Mouse (Mus musculus) liver, postnatal 0 days (tissue): ENCODE data around the gene Mgat5.

Experiments
- CTCF ChIP-seq: sonication (generic); IDR thresholded peaks from 2 replicates; pipeline ENCODE4 v1.5.1; 2016; ENCODE audit warnings: antibody characterized with exemption, low read depth
- EP300 ChIP-seq: IDR thresholded peaks from 2 replicates; pipeline ENCODE4 v1.6.1; 2016; ENCODE audit warnings: antibody characterized with exemption, low read depth, mild to moderate bottlenecking

DNA sequence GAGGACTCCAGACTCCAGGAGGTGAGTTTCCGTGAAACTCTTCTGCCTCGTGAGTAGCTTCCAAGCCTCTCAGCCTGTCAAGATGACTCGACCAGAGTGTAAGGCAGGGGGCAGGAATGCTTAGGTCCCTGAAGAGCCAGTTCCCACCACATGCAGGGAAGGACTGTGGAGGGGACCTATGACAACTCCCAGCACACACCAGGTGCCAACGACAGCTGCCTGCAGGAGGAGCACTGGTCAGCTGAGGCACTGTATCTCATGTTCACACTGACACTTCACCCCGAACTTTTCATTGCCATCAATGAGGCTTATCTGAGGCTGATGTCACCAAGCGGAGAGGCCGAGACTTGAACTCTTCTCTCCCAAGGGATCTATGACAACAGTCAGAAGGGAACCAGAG is 33.5 kb upstream of the Mgat5 start:
- TF ChIP-seq CTCF (no peak), EP300 (no peak)
